Mouse (Mus musculus) layer of hippocampus, postnatal 14 days (tissue): ENCODE results near the gene Elp4. TPM values are rescaled to one million over a fixed set of nuclear protein-coding genes. Genes with fewer than 3 reads are reported as not detected.

Source experiments
- DNase-seq, 2 experiments: peaks; one replicate each; pipeline ENCODE4 v3.0.0; 2021 to 2022; ENCODE audit warnings: low spot score in 2 of 2, mixed read lengths in 1 of 2
- total RNA-seq, 2 experiments: library from RNA; stranded (reverse); gene quantifications; 2 replicates each; pipeline ENCODE4 v1.2.3; 2021

Elp4 gene
- total RNA-seq, 2 experiments from 2014 or later: 19.6 to 20.9 TPM

DNA sequence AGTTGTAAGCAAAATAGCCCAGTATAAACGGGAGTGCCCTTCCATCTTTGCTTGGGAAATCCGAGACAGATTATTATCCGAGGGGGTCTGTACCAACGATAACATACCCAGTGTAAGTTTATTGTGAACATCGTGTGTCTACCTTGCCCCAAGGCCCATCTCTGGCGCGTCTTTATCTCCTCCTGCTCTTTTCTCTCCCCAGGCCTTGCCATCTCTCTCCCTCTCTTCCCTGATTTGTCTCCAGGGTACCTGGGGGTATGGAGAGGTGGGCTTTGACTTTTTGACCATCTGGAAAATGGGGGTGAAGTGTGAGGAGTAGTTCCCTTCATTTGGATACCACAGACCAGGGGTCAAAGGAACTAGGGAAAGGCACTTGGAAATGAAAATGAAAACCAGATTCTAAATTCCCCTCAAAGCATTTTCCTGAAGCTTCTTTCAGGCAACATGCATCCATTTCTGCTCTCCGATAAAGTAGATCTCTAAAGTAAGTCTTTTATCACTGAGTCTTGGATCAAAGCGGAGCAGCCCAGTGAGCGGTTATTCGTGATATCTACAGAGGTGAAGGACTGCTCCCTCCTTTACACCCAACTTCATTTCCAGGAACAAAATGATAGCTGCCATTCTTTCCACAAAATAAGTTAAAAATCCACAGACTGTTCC is 219.2 kb downstream of the Elp4 start:
- no peak for DNase-seq

DNA sequence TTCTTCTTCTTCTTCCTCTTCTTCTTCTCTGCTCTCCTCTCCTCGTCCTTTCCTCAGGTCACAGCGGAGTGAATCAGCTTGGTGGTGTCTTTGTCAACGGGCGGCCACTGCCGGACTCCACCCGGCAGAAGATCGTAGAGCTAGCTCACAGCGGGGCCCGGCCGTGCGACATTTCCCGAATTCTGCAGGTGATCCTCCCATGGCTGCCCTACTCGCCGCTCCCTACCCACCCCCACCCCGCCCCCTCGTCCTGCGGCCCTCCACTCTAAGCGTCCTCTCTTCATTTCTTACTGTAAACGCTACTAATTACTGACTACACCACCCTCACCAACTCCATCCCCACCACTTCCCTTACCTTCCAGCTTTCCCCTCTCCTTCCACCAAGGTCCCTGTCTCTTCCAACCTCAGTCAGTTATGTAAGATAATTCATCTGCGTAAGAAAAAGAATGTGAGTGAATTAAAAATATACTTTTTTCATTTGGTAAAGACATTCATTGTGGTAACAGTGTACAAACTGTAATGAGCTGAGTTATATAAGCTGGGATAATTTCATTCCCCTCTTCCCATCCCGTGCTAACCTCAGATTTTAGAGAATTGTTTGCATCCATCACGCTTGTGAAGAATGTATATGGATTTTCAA is 220.5 kb downstream of the Elp4 start:
- DNase-seq: no peak

DNA sequence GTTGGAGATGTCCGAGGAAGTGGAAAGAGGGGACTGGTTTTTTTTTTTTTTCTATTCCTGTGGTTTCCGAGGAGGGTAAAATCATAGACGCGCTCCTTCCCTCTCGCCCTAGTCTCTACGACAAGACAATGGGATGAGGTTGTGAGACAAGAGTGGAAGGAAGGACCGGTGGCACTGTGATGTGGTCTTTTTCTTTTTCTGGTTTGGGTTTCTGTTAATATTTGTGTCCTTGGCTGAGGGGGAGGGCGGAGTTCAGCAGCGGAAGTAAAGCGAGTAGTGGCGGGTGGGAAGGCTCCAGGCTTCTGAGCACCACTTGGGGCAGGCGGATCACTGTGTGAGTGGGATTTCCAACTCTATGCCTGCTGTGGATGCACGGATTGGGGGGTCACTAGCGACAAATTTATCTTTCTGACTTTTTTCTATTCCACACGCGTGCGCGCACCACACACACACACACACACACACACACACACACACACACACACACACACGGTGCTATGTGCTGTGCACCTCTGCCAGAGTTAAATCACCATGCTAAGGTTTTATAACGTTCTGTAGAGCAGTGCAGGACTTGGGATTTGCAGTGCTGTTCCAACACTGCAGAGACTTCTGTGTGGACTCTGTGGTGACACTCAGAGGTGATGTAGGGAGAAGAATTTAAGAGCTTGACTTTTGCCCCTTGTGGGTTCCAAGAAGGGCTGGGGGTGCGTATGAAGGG is 221.6 kb downstream of the Elp4 start:
- no peak for DNase-seq

DNA sequence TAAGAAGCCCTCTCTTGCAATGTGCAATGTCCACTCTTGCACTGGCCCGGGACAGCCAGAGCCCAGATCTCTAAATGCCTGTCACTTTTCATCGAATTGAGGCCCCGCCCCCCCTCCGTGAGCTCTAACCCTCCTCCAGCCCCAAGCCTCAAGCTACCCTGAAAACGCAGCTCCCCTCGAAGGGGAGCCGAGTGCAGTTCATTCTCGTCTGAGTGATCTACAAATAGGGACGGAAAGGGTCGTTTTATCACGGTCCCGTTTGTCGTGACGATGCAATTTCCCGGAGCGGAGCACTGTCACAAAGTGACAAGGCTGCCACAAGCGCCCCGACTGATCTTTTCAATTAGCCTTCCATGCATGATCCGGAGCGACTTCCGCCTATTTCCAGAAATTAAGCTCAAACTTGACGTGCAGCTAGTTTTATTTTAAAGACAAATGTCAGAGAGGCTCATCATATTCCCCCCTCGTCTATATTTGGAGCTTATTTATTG is 222.3 kb downstream of the Elp4 start:
- DNase-seq: no peak

DNA sequence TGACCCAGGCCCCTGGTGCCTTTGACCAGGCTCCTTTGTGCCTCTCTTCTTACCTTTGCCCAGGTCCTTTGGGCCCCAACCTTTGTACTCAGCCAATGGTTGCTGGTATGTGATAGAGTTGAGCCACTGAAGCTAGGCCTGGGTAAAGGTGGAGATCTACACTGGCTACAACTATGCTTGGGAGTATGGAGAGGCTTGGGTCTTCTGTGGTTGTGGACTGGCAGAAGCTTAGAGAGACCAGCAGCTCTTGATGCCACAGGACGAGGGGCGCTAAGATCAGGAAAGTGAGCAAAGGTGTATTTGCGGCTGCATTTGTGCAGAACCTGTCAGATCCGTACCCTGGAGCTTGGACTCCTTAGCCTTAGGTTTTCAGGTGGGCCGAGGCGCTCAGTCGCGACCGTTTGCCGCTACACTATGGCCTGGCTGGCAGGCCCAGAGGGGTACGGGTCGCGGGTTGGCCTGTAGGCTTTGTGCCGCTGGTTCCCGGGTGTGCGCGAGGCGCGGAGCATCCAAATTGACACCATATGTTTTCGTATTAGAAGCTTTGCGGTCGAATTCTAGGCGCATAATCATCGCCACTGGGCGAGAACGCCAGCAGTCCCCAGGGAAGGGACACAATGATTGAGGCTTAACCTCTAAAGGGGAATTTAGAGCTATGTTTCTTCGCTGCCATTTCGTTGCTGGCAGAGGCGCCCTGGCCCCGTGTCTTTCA is 223.2 kb downstream of the Elp4 start:
- no peak for DNase-seq

DNA sequence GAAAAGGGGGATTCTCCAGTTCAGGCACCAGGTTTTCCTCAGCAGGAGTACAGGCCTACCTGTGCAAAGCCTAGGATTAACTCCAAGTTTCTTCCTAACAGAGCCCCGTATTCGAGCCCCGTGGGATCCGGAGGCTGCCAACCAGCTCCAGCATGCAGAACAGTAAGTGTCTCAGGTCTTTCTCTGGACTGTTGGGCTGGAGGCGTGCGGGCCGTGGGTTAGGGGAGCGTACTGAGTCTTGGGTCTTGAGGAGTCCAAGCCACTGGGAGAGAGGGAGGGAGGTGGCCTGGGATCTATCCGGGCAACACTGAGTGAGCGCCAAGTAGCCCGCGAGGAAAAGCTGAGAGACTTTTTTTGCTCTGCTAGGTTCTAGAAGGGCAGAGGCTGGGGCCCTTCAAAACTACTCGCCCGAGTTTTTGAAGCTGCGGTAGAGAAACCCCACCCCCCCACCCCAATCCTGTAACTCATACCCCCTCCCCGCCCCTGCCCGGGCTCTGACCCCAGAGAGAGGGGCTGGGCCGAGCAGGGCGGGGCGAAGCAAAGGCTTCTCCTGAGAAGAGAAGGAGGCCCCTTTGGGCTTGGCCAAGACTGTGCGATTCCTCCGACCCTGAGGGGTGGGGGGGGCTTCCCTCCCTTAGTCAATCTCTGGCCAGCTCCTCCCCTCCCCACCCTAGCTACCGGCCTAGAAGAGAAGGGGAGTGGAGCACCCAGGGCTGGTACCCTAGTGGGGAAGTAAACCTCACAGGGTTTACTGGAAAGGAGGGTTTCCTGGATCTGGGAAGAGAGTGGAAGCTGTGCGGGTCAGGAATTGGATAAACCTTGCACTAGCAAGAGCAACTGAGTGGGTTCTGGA is 224.0 kb downstream of the Elp4 start:
- no peak for DNase-seq

DNA sequence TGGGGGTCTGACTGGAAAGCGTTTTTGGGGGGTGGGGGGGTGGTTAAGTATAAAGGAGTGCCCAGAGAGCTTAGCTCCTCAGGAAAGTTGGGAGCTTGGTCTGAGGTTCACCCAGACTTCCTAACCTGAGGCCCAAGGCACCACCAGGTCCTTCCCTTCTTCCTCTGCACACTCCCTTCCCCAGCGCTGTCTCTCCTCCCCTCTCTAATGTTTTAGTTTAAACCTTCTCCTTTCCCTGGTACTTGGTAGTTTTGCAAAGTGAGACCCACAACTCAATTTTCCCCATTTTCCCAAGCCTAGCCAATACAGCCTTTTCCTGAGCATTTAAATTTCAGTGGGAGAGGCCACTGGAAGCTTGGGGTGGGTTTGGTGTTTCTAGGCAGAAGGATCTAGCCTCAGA is 225.0 kb downstream of the Elp4 start:
- DNase-seq: no peak

DNA sequence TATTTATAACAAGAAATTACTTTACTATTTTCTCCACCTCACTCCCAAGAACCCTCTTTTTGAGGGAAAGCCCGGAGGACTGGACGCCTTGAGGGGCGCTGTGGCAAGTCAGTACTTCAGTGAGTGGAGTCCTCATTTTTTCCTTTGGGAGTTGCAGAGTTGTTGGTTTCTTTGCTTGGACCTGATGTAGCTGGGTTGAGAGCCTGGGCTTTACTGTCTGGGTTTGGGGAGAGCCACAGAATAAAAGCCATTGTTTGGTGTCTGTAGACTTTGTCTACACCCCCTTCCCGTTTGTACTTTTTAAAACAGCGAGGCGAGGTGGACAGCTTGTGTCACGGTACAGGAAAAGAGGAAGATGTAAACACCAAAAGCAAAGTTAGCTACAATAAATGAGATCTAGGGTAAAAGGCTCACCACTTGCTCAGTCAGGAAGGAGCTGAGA is 225.5 kb downstream of the Elp4 start:
- no peak for DNase-seq

DNA sequence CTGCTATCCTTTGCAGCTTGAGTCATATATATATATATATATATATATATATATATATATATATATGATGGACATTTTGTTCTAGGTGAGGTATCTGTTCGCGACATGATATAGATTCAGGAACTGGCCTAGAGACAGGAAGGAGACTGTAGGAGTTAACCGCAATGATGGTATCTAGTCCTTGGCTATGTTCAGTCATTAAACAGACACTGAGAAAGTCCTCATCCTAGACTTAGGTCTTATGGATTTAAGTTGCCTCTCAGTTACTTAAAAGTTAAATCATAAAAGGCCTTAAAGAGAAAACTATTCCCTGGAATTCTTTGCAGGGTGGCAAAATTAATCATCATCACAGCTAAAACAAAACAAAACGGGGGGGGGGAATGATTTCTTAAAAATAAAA is 226.1 kb downstream of the Elp4 start:
- DNase-seq: no peak

DNA sequence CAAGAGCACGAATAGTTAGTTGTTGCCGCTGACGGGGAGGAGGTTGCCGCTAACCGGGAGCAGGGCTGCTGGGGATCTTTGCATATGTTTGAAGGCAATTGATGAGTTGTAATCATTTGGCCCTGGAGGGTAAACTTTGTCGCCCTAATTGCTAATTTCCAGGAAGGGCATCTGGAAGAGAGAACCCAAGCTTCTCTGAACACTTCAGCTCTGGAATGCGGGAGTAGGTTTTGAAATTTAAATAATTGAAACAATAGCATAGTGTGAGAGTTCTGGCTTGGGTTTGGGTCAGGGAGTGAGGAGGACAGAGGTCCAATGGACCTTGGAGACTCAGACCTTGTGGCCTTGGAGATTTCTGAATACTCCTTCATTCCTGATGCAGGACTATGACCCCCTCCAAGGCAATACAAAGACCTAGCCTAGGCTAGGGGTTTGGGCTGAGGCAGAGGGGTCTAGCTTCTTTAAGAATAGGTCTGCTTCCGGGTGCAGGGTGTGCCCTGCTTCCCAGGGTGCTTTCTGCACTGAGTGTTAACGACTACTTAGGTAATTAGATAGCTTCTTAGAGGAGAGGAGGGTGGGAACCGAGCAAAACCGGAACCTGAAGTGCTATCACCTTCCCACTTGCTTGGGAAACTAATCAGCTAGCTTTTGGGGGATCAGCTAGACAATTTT is 226.8 kb downstream of the Elp4 start:
- no peak for DNase-seq

DNA sequence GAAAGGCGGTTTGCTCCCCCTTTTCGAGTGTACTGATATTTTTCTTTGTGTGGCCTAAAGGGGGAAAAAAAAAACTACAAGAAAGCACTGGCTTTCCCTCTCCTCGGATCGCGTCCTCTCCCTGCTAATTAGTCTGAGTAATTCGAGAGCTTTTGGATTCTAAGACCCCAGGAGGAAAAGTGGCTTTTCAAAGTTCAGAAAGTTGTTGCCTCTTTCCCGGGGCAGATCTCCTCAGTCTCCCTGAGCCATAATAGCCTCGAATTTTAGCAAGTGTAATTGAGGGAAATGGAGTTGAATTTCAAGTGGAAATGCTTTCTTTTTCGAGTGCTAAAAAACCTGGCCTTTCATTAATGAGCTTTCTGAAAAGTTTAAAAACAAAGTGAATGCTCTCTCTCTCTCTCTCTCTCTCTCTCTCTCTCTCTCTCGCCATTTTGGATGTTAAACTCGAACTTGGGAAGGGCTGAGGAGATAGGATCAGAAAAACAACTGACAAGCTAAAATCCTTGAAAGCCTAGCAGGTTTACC is 227.4 kb downstream of the Elp4 start:
- no peak for DNase-seq

DNA sequence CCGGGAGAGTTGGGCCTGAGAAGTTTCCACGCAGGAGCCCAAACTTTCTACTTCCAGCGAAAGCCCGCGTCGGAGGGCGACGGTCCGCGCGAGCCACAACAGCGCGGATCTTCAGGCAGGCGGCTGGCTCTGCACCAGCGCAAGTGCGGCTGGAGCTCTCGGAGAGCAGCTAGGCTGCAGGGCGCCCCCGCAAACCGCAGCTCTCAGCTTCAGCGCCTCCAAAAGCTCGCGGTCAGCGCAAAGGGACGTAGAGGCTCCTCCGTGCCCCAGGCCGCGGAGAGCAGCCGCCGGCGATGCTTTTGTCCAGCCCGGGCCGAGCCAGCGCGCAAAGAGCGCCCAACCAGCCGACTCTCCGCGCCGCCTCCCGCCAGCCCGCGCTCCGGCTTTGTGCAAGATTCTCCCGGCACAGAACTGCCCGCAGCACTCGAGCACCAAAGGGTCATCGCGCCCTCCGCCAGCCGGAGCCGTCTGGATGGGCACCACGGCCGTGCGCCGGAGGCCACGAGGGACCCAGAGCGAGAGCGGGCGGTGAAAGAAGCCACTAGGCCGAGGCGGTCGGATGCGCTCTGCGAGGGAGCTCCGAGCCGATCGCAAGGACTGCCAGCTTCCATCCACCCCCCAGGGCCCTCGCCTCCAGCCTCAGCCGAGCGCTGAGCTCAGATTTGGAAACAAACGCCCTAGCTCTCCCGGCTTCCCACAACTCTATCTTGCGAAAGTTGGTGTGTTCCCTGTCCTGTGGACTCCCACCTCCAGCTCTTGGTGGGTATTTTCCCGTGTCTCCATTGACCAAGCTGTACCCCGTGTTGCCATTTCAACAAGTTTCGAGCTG is 228.1 kb downstream of the Elp4 start:
- no peak for DNase-seq

DNA sequence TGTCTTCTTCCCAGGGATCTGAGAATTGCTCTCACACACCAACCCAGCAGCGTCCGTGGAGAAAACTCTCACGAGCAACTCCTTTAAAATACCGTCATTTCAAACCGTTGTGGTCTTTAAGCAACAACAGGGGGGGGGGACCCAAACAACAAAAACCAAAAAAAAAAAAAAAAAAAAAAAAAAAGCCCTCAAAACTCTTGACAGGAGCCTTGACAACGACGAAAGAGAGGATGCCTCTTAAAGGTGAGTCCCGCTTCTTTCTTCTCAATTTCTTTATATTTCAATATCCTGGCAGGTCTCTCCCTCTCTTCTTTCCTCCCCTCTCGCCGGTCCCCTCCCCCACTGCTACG is 228.7 kb downstream of the Elp4 start:
- DNase-seq: no peak

DNA sequence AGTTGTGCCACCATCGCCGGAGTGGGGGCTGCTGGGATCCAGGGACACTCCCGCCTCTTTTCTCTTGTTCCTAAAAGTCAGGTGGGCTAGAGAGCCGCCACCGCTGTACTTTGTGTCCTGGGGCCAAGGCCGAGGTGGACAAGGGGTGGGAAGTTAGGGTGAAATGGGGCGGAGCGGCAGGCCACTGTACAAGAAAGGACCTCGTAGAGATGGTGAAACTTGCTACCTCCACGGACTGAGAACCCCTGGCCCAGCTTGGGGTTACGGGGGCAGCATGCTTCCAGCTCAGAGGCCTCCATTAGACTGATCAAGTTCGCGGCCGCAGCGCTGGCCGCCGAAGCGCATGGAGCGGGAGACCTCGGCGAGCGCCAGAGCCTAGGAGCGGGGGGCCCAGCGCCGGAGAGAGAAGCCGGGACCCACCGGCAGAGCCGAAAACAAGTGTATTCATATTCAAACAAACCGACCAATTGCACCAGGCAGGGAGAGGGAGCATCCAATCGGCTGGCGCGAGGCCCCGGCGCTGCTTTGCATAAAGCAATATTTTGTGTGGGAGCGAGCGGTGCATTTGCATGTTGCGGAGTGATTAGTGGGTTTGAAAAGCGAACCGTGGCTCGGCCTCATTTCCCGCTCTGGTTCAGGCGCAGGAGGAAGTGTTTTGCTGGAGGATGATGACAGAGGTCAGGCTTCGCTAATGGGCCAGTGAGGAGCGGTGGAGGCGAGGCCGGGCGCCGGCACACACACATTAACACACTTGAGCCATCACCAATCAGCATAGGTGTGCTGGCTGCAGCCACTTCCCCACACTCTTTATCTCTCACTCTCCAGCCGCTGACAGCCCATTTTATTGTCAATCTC is 229.3 kb downstream of the Elp4 start:
- DNase-seq: peak; percentile 84 to 94

DNA sequence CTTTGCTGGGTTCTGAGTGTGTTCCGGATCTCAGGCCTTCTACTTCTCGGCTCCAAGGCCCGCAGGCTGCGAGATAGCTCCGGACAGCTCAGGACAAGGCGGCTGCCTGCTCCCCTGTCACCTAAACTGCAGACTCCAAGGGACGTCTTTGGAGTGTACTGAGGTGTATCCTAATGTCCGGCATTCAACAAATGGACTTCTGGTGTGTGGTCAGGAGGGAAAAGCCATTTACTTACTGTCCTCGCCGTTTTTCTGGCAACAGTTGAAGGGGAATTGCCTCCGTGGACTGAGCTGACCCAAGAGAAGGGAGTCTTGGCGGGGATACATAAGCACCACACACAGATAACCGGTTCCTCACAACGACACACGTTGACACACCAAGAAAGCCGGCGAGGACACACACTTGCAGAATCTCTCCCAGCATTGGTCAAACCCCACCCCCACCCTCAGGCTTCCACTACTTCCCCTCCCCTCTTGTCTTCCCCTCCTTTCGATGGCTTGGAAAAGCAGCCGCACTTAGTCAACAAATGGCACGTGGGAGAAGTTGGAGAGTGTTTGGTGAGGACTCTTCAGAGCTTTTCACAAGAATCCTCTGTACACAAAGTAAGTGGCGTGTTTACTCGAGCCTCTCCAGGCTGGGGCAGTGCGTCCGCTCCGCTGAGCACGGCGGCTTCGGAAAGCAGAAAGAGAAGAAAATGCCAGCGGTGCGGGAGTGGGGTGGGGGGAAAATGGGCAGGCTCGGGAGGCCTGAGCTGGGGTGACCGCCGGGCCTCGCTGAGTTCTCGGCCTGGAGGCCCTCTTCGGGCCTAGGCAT is 230.1 kb downstream of the Elp4 start:
- no peak for DNase-seq

DNA sequence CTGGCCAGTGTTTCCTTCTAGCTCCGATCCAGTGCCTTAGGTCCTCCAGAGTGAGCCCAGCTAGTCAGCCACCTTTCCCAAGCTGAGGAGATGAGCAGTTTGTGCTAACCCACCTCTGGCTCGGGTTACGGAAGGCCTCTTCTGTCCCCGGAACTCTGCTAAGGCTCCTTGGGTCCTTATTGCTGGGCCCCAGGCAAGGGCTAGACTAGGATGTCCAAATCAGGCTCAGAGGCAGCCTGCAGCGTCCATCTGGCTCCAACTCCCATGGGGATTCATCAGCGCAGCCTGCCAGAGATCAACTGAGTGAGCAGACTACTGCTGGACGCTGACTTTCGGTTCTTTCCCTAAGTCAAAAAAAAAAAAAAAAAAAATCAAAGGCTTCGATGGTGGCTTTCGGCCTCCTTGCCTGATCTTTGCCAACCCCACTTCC is 230.7 kb downstream of the Elp4 start:
- no peak for DNase-seq

DNA sequence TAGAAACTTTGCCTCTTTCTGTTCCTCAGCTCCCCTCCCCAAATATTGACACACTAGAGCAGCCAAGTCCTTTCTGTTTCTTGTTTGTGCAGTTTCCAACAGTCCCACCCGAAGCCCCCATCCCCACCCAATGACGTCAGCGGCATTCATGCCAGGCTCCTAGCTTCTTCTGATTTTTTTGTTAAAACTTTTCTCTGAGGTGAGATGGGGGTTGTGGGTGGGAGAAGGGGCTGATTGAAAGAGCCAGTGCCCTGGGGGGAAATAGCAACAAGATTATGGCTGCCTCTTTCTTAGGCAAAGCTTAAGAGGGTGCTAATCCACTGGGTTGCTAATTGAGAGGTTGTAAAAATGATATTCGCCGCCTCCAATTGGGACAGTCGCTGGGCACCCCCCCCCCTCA is 231.3 kb downstream of the Elp4 start:
- DNase-seq: no peak
